Mouse (Mus musculus) brown adipose tissue, adult 24 weeks (tissue): ENCODE measurements around the gene Gan. TPM values are rescaled to one million over a fixed set of nuclear protein-coding genes. Genes with fewer than 3 reads are reported as not detected.

Experiments used
- H3K27ac ChIP-seq: fragments of 200-500 bp; replicated peaks from 2 replicates; pipeline ENCODE4 v1.5.1; 2012; ENCODE audit warnings: low read depth, mild to moderate bottlenecking, low read length
- H3K4me1 ChIP-seq: fragments of 200-500 bp; 2 replicates; pipeline ENCODE4 v1.6.1; 2012; ENCODE audit warnings: low read length, mixed read lengths; ENCODE audit not compliant: control insufficient read depth, insufficient read depth, insufficient read length
- H3K4me3 ChIP-seq: fragments of 200-500 bp; 2 replicates; pipeline ENCODE4 v1.5.1; 2012; ENCODE audit warnings: low read depth, mild to moderate bottlenecking, low read length, moderate library complexity; ENCODE audit not compliant: insufficient read depth
- polyA plus RNA-seq: library from polyadenylated mRNA; stranded (reverse); fragments of >200 nt; gene quantifications from 2 replicates; pipeline ENCODE4 v1.2.4, GENCODE M21; 2012; ENCODE audit not compliant: missing spikeins, insufficient read depth, insufficient read length

The Gan gene
- polyA plus RNA-seq, 1 experiment: 3.1 TPM

- peaks cover 5% of the 10 kb centered on the region; the same call in 1 of the 2 replicates for H3K4me1 ChIP-seq
- no peak overlapping the region for H3K4me3 ChIP-seq
- no peak overlapping the region for H3K27ac ChIP-seq
Observed at GRCm38 (mm10) chr8:117201221-117202017, 43.5 kb downstream of the Gan start.

DNA sequence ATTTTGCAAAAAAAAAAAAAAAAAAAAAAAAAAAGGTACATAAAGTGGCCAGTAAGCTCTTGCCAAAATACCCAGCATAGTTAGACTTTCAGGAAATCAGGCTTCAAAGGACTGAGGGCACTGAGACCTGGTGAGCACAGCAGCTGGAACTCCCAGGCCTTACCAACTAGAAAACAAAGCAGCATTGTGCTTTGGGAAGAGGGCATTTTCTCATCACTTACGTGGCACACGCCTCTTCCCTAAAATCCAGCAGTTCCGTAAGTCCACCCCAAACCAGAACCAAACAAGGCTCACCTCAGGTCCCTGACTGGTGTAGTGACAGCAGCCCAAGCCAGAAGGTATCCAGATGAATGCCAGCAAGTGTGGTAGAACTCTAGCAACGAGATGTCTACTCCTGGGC lies 45.1 kb downstream of the Gan start:
- Histone ChIP-seq H3K4me1 (peaks cover 5% of the 10 kb centered on the region; the same call in 1 of the 2 replicates), H3K4me3 (no peak overlapping the region), H3K27ac (no peak overlapping the region)

- Histone ChIP-seq H3K4me3 (no peak overlapping the region), H3K27ac (no peak overlapping the region), H3K4me1 (no peaks in the 10 kb centered on the region; the same call in 1 of the 2 replicates)
Observed at GRCm38 (mm10) chr8:117205884-117206283, 47.9 kb downstream of the Gan start.

DNA sequence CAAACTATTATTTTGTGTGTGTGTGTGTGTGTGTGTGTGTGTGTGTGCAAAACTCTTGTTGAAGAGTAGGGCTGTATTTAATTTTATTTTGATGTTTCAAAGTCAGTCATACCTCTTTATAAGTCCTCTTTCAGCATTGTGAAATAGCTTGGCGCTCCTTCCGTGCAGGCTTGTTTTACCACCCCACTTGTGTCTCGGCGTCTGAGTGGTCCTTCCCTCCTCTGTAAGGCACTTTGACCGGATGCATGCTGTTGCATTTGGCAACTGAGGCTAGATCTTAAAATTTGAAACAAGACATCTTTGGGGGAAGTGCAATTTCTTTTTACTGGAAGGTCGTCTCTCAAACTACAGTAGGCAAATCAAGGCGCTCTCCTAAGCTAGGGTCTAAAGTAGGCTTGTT lies 48.7 kb downstream of the Gan start:
- H3K4me3 ChIP-seq: no peak overlapping the region
- no peaks in the 10 kb centered on the region; the same call in 1 of the 2 replicates for H3K4me1 ChIP-seq
- H3K27ac ChIP-seq: no peak overlapping the region

- no peaks in the 10 kb centered on the region for H3K4me1 ChIP-seq
- no peak overlapping the region for H3K4me3 ChIP-seq
- no peak overlapping the region for H3K27ac ChIP-seq
Observed at GRCm38 (mm10) chr8:117209150-117209549, 51.2 kb downstream of the Gan start.

DNA sequence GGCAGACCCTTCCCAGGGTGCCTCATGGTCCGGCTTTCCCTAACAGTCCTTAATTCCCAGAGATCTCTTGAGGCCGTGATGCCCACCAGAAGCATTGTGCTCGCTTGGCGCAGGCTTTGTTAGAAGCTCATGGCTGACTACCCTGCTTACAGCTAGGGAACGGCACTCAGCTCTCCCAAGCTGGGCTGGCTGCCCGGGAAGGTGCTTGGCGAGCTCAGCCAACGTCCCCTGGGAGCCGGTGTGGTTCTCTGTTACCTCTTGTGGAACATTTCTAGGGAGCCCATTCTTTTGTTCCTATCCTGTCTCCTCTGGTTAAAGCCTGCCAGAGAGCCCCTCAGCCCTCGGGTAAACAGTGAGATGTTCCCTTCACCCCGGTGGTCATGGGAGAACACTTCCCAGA lies 54.2 kb downstream of the Gan start:
- Histone ChIP-seq H3K27ac (no peak overlapping the region), H3K4me3 (no peak overlapping the region), H3K4me1 (no peaks in the 10 kb centered on the region)

DNA sequence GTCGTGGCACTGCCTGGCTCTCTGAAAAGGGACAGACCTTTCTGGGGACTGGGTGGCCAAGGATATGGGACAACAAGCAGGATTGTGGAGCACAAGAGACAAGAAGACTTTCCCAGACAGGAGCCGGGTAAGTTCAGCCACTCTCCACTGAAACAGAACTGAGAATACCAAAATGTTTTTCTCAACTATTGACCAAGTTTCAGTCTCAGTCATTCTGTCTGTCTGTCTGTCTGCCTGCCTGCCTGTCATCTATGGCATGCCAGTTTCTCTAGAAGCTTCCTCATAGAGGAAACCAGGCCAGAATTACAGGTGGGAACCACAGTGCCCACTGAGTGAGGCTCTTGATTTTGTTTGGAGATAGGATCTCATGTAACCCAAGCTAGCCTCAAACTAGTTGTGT lies 59.8 kb downstream of the Gan start:
- H3K4me3 ChIP-seq: no peak overlapping the region
- H3K4me1 ChIP-seq: no peaks in the 10 kb centered on the region
- no peak overlapping the region for H3K27ac ChIP-seq

DNA sequence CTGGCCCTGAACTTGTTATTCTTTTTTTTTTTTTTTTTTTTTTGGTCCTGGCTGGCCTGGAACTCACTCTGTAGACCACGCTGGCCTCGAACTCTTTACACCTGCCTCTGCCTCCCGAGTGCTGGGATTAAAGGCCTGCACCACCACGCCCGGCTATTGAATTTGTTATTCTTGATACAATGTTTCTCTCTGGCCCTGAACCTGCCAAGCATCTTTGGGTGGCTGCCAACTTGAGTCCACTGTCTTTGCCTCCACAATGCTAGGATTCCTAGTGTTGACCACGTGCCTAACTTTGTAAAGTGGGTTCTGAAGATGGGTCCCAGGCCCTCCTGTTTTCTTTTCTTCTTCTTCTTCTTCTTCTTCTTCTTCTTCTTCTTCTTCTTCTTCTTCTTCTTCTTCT lies 64.5 kb downstream of the Gan start:
- Histone ChIP-seq H3K27ac (no peak overlapping the region), H3K4me3 (no peak overlapping the region), H3K4me1 (no peaks in the 10 kb centered on the region)

DNA sequence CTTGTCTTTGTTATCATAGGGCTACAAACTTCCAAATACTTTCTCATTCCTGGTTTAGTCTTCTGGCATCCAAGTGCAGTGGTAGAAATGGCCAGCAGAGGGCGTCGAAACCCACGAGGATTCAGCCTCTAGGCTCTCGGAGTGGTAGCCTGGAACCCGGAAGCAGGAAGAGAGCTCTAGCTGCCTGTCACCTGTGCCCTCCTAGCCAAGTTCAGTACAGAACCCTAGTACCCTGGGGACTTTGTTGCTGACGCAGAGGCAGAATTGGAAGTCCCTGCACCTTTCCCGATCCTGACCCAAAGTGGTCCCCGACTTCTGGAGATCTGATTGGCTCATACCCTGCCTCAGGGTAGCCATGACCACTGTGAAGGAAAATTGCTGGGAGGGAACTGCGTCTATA lies 66.7 kb downstream of the Gan start:
- H3K27ac ChIP-seq: no peak overlapping the region
- no peaks in the 10 kb centered on the region for H3K4me1 ChIP-seq
- peak overlapping the region; percentile 37 for H3K4me3 ChIP-seq

- Histone ChIP-seq H3K27ac (no peak overlapping the region), H3K4me1 (no peaks in the 10 kb centered on the region)
Observed at GRCm38 (mm10) chr8:117226306-117226705, 68.4 kb downstream of the Gan start.

DNA sequence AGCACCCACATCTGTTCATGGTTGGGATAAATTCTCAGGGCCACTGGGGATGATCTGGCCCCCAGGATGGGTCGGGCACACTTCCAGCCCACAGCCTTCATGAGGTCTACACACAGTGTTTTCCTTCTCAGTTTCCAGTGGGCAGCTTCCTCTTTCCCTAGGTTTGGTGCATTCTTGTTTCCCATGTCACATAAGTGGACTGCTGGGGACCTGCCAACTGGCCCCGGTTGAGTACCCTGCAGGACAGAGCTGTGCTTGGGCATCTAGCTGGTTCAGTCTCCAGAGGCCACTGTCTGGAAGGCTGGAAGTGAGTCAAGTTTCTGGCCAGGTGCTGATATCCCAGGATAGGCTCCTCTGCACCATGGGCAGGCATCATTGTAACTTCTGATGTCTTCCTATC lies 69.4 kb downstream of the Gan start:
- Histone ChIP-seq H3K27ac (no peak overlapping the region), H3K4me1 (no peaks in the 10 kb centered on the region), H3K4me3 (no peak overlapping the region)

More at GRCm38 (mm10) chr8:117226306-117226705, 68.4 kb downstream of the Gan start:
- no peak overlapping the region for H3K4me3 ChIP-seq

- Histone ChIP-seq H3K27ac (no peak overlapping the region), H3K4me3 (no peak overlapping the region), H3K4me1 (no peaks in the 10 kb centered on the region)
Observed at GRCm38 (mm10) chr8:117233199-117233598, 75.3 kb downstream of the Gan start.

DNA sequence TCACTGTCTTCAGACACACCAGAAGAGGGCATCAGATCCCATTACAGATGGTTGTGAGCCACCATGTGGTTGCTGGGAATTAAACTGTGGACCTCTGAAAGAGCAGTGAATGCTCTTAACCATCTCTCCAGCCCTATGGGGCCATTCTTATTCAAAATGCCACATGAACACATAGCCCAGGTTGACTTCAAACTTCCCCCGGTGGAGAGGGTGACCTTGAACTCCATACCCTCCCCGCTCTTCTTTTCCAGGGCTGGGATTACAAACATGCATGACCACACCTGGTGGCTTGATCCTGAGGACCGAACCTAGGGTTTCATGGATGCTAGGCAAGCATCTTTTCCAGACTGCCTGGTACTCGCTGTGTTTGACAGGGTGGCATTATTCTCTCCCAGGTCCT lies 78.6 kb downstream of the Gan start:
- Histone ChIP-seq H3K4me1 (no peaks in the 10 kb centered on the region), H3K27ac (no peak overlapping the region), H3K4me3 (no peak overlapping the region)

- Histone ChIP-seq H3K4me3 (no peak overlapping the region), H3K4me1 (no peaks in the 10 kb centered on the region), H3K27ac (no peak overlapping the region)
Observed at GRCm38 (mm10) chr8:117240326-117240725, 82.4 kb downstream of the Gan start.

GRCm38 (mm10) chr8:117240841-117241494 lies 83.0 kb downstream of the Gan start:
- Histone ChIP-seq H3K4me3 (no peak overlapping the region), H3K4me1 (no peaks in the 10 kb centered on the region), H3K27ac (no peak overlapping the region; the same call in 1 of the 2 replicates)

DNA sequence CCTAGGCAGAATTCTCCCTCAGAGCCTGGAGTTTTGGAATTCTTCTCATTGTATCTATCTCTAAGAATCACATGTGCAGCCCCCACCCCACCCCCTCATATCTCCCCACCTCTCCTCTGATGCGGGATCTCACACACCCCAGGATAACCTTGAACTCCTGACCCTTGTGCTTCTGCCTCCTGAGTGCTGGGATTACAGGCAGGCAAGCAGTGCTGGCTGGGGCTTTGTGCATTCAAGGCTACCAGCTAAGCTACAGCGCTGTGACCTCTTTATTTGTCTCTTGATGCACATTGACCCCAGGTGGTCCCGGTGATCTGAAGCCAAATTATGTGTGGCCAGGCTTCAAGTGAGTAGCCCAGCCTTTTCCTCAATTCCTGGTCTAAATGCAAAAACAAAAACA lies 83.9 kb downstream of the Gan start:
- no peak overlapping the region for H3K4me3 ChIP-seq
- no peak overlapping the region for H3K27ac ChIP-seq
- no peaks in the 10 kb centered on the region for H3K4me1 ChIP-seq
